Mouse (Mus musculus) testis, postnatal 14 days (tissue): Measurements from ENCODE around the gene Usp13.

Experiments used
- DNase-seq: peaks from one replicate; pipeline ENCODE4 v3.0.0; 2021; ENCODE audit warnings: low spot score

Usp13 gene

DNA sequence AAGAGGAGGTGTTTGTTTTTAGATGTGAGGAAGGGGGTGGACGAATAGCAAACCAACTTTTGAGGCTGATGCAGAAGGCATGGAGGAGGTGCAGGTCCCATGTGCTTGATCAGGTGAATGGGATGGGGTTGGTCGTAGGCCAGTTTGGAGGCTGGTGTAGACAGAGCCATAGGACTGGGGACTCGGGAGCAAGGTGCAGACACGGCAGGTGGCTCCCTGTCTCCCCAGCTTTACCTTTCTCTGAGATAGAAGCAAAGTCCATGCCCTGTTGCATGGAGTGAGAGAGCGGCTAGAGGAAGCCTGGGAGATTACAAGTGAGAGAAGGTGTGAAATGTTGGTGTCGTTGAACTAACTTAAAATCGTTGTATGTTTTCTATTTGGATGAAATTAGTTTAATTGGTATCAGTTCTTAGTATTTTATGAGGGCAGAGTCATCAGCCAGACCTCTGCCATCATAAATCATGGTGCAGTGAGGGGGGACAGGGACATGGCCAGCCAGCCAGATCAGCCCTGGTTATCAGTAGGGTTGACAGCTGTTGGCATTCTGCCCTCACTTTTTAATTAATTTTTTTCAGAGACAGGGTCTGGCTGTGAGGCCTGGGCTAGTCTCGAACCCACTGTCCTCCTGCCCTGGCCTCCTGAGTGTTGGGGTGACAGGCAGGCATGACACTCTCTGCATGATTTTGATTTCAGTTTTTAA lies 122.6 kb downstream of the Usp13 start:
- no peak for DNase-seq

DNA sequence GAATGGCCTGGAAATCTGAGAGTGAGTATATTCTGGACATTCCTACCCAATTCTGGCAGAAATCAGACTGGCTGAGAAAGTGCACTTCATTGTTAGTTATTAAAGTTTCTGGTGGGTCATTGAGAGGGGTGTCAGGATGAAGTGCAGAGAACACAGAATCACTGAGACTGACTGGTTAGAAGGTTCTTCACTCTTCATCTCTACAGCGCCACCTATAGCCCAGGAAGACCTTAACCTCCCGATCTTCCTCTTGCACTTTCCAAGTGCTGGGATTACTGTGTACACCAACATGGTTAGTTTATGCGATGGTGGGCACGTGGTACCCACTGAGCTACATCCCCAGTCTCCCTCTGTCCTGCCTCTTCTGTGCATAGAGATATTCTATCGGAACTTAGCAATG lies 130.1 kb downstream of the Usp13 start:
- no peak for DNase-seq

DNA sequence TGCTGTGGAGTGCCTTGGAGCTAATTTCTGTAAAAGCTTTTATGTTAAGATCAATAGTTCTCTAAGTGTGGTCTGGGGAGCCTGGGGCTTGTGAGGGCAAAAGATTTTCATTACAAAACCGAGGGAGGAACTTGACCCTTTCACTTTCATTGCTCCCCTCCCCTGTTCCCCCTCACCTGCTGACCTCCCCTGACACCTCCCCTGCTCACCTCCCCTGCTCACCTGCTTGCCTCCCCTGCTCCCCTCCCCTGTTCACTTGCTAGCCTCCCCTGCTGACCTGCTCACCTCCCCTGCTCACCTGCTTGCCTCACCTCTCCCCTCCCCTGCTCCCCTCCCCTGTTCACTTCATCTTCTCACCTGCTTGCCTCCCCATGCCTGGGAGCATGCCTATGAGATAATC lies 134.0 kb downstream of the Usp13 start:
- no peak for DNase-seq

DNA sequence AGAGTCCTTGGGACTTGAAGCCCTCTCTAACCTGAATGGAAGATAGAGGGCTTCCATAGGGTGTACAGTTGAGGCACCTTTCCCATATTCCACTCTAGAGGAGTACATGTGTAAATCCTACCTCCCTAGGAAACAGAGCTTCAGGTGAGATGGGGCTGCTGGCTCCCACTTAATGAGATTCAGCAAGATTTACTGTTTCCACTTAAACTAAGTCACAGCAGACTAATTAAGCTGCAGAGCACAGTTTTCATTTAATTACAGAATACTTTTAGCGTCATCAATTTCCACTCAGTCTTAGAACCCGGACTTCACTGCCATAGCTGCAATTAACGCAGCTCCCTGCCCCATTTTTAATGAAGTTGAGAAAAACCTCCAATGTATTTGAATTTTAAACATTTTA lies 144.1 kb downstream of the Usp13 start:
- no peak for DNase-seq

DNA sequence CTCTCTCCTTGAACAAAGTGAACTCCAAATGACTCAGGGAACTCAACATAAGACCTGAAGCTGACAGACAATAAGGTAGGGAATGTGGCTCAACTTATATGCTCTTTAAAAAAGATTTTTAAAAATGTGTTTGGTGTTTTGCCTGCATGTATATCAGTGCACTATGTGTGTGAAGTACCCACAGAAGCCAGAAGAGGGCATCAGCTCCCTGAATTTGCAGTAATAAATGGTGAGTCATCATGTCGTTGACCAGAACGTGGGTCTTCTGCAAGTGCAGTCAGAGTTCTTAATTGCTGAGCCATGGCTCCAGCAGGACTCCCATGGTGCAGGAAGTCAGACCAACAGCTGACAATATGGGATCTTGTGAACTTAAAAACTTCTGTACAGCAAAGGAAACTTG lies 148.2 kb downstream of the Usp13 start:
- no peak for DNase-seq

DNA sequence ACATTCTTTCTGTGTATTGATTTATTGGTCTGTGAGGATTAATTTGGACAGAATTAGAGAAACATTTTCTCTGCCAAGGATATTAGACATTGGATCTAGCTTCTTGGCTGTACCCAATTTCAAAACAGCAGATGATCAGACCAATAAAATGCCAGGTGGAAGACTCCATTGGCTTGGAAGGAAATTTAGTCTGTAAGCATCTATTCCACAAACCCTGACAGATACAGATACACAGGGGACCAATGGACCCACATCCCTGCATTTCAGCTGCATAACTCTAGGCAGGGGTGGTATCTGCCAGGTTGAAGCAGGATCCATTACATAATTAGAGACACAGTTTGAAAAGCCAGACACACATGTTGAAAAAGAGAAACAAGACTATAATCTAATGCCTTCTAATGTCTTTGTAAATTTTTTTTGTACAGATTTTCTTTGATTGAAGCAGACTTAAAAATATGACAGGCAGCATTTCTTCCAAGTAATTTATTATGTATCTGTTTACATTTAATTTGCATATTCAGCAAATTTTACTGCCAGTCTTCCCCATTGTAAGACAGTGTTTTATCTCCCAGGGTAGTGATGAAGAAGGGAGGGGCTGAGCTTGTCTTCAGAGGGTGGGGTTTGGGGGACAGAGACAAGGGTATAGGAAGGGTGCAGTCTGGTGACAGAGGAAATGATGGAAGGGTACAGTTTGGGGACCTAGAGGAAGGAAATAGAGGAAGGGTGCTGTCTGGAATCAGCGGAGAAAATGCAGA lies 151.5 kb downstream of the Usp13 start:
- no peak for DNase-seq

DNA sequence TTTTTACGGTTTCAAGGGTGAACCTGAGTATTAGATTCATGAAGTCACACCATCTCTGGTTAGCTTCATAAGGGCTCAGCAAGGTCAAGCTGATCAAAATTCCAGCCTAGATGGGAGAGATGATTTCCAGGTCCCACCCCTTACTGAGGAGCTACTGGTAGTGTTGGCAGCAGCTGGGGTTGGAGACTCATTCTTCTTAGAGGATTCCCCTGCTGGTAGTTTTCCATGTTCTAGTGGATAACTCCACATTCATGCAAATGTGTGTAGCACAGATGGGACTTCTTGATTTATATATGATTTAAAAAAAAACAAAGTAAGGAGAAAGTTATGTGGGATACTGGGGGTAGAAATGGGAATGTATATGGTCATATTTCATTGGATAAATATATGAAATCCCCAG lies 152.9 kb downstream of the Usp13 start:
- no peak for DNase-seq

DNA sequence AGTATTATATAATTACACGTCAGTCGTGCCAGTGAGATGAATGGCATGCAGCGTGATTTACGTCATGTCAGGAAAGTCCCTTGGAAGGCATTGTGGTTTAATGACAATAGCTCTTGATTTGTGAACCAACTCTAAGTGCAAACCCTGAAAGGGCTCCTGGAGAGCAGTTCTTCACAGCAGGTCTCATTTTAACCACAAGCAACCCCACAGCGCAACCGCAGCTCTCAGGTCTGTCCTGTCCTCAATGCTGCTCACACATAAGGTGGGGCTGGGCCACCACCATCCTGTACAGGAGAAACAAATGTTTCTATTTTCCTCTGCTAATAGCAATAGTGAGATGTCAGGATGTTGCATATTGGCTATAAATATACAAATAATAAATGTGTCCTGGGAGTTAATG lies 161.9 kb downstream of the Usp13 start:
- DNase-seq: no peak

DNA sequence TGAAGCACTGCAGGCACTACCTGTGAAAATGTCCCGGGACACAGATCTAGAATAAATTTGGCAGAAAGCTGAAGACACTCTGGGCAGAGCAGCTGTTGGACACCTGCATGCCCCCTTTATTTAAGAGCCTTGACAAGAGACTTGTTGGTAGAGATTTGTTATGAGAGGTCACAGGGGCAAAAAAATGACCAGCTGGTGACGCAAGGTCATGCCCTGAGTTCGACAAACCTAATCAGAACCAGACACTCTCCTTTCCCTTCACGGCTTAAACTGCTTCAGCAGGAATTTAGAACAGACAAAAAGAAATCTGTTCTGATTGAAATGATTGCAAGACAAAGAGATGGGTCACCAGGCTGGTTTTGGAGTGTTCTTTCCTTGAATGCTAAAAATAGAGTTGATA lies 162.6 kb downstream of the Usp13 start:
- DNase-seq: no peak

DNA sequence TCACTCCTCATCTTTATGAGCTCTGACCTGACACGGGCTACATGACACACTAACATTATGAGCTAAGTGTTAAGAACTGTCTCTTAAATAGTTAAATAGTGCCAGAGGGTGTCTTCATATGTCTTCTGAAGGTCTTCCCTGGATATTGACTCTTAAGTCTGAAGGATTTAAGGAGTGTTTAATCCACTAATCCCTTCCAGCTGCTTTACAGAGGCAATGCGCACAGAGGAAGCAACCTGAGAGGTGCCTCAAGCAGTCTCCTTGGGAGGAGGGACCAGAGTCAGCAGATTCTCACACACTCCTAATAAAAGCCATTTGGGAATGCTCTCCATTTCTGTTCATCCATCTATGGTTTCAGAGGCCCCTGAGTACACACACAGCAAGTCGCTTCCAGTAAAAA lies 167.8 kb downstream of the Usp13 start:
- no peak for DNase-seq
